Mouse (Mus musculus) thymus, postnatal 4 days (tissue): Measurements from ENCODE around the gene Ankrd63.
A peak's percentile ranks its signal among the peaks of the same experiment; 100 is the strongest.

Experiments used
- DNase-seq: peaks from one replicate; pipeline ENCODE4 v3.0.0; 2021

Ankrd63 gene

GRCm38 (mm10) chr2:118725511-118725910, 21.7 kb upstream of the Ankrd63 start:
- no peak for DNase-seq

DNA sequence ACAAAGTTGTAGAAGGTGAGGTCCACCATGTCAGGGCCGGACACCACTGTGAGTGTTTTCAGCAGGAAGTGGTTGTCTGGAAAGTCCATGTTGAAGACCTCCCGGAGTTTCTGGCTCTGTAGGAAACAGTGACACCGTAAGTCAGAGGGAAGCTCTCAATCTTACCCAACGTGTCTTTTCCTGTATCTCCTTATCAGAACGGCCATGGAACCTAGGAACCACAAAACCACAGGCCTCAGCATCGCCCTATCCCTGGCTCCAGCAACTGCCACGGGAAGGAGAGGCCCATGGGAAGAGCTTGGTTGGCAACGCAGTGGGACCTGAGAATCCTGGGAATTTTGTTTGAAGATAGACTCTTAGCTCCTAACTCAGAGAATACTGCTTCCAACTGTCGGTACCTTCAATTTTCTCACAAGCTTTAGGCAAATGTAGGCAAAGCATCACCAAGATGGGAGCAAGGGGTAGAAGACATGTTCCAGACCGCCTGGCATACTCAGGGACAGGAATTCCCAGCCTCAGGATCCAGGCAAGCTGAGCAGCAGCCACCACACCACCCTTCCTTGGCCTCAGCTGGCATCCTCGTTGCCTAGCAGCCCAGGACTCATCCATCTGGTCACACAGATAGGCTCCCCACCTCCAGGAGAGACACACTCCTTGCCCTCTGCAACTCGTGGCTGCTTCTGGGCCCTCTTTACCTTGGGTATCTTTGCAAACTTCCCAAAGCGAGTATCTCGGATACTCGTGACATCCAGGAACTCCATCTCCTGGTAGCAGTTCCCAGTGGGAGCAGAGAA, 20.1 kb upstream of the Ankrd63 start:
- DNase-seq = no peak

DNA sequence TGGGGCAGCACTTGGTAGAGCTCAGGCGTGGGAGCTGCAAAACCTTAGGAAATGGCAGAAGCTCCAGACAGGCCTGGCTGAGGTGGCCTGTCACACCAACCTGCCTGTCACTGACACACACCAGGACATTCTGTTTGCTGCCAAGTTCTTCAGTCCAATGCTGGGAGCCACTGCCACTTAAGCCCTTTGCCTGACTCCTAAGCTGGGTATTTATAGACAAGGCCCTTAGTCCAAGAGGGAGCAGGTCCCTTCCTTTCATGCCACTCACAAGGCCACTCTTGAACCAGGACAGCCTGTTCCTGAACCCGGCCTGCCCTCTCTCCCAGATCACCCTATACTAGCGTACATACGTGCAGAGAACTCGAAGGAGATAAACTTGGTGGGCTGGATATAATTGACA, 12.9 kb upstream of the Ankrd63 start:
- no peak for DNase-seq

DNA sequence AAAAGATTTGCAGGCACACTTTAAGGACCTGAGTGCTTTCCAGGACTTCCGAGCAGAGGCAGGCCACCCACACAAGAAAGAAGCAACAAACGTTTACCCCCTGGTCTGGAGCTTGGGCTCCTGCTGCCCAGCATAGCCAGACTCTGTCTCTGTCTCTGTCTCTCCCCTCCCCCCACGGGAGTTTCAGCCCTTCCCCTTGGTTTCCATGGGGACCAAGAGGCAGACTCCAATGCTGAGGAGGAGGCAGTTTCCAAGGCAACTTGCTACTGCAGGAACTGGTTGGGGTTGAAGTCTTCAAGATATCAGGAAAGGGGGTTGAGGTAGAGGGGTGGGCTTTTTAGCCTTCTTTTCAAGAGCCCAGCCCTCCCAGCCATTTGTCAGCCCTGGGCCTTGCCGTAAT, 10.5 kb upstream of the Ankrd63 start:
- DNase-seq = no peak

GRCm38 (mm10) chr2:118713631-118714030, 9.9 kb upstream of the Ankrd63 start:
- no peak for DNase-seq

GRCm38 (mm10) chr2:118711038-118711494, 7.3 kb upstream of the Ankrd63 start:
- DNase-seq = peak; percentile 68

DNA sequence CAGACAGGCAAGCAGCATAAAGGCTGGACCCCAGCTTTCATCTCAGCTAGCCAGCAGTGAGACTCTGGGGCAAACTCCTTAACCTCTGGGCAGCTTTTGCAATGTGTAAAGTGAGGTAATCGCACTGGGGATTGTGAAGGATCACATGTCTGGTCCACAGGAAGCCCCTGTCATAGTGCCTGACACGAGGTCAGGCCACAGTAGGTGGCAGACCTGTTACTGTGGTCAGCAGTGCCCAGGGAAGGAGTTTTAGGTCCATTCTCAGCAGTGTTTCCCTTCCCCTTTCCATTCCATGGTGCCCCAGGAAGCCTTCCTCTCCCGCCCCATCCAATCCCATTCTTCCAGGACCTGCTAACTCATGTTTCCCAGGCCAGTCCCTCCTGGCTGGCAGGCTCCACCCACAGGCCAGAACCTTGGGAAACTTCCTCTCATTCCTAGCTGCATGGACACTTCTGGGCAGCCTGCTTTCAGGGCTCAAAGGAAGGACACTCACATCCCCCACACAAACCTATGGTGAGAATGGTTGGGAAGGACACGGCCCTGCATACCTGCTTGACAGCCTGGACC, 6.0 kb upstream of the Ankrd63 start:
- no peak for DNase-seq

DNA sequence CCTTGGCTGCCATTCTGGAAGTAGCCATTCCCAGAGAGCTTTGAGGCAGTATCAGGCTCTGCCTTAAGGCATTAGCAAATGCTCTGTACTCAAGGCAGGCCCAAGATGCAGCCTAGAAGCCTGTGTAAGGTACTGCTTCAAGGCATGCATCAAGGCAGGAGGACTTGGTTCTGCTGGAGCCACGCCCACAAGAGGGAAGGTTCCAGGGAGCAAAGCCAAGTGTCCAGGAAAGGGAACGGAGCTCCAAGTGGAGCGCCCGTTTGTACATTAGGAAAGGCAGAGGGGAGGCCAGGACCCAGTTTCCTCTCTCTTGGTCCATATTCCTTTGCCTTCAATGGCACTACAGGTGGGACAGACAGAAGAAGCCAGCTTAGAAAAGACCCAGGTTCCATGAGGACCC, 4.7 kb upstream of the Ankrd63 start:
- DNase-seq = no peak

DNA sequence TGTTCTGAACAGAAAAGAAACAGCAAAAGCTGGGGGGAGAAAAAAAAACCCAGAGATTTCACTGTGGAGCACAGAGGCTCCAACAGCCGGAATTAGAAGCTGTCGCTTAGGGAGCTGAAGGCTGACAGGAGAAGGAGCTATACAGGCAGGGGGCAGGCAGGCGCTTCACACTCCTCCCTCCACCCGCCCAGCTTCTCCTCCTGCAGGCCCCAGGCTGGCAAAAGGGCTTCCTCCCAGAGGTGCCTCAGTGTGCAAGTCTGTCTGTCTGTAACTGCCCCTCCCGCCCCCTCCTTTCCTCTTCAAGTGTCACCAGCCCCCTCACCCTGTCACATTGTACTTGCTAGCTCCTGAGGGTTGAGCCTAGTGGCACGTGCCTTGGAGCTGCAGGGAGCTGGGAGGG, 2.7 kb upstream of the Ankrd63 start:
- DNase-seq = peak; percentile 38

DNA sequence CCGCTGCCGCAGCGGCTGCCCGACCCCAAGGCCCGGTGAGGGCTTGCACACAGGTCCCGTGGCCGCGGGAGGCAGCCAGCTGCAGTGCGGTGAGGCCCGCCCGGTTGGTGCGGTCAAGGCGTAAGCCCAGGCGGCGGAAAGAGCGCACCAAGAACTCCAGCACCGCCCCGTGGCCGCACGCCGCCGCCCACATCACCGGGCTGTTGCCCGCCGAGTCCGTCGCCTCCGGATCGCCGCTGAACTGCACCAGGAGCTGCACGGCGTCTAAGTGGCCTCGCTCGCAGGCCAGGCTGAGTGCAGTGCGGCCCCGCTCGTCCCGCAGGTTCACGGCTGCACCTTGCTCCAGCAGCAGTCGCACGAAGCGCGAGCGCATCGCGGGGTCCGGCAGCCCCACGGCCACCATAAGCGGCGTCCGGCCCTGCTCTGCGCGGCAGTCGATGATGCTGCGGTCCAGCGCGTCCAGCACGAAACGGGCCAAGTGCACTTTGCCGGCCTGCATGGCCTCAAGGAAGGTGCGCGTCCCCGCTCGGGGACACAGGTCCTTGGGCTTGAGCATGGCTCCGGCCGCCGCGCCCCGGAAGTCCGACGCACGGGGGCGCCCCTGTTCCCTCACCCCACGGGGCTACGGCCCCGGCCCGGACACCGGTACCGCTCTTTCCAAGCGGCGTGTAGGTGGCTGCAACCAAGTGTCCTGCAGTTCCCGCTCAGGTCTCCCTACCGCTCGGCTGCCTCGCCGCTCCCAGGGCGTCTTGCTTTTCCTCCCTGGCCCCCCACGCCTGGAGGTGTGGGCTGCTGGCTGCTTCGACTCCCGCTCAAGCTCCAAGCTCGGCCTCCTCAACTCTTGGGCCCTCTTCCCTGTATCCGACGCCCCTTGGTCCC, 641 bp downstream of the Ankrd63 start:
- peak; percentile 56 for DNase-seq

- DNase-seq = peak; percentile 33
These were observed 1.5 kb downstream of the Ankrd63 start for GRCm38 (mm10) chr2:118701971-118702882.

- no peak for DNase-seq
These were observed 2.6 kb downstream of the Ankrd63 start for GRCm38 (mm10) chr2:118701161-118701560.

- peak; percentile 91 for DNase-seq
These were observed 3.3 kb downstream of the Ankrd63 start for GRCm38 (mm10) chr2:118700179-118701062.

DNA sequence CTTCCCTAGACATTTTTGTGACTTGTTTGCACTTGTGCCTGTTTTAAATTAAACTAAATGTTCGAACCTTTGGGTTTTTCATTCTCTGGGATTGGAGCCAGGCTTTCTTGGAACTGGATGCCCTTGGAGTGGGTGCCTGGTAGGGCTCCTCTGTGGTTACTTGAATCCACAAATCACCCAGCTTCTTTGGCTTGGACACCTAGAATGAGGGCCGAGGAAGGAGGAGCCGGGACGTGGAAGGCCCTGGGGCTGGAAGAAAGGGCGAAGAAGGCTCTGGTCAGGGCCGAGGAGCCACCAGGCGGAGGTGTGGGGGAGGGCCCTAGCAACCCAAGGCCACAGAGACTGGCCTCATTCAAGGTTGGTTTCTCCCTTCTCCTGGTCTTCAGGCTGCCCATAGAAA, 5.8 kb downstream of the Ankrd63 start:
- DNase-seq = no peak

- DNase-seq = no peak
These were observed 6.4 kb downstream of the Ankrd63 start for GRCm38 (mm10) chr2:118697311-118697877.

DNA sequence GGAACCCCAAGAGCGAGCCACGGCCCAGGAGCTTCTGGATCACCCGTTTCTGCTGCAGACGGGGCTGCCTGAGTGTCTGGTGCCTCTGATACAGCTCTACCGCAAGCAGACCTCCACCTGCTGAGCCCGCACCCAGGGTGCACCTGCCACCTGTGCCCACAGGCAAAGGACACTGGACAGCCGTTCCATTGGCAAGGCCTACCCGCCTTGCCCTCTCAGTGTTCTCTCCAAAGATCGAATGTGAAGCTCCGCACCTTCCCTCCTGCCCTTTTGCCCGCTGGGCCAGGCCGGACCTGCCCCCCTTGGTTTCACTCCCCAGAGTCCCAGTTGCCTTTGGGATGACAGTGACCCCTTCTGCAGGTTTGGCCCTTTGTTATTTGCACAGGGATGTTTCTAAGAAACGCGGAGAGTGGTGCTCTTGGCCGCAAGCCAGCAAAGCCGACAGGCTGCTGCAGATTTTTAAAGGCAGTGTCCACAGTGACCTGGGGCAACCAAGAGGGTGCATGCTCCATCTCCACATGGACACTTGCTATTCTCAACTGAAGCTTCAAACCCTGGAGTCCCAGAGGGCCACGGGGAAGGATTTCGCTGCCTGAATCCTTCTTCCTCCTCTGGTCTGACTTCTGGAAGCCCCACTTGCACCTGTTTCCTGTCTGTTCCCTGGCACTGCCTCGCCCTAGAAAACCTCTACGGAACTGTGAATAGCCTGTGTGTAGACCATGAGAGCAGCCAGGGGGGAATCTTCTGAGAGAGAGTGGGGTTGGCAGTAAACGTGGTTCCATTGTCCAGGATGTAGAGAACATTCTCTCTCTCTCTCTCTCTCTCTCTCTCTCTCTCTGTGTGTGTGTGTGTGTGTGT, 7.1 kb downstream of the Ankrd63 start:
- DNase-seq = peak; percentile 43

DNA sequence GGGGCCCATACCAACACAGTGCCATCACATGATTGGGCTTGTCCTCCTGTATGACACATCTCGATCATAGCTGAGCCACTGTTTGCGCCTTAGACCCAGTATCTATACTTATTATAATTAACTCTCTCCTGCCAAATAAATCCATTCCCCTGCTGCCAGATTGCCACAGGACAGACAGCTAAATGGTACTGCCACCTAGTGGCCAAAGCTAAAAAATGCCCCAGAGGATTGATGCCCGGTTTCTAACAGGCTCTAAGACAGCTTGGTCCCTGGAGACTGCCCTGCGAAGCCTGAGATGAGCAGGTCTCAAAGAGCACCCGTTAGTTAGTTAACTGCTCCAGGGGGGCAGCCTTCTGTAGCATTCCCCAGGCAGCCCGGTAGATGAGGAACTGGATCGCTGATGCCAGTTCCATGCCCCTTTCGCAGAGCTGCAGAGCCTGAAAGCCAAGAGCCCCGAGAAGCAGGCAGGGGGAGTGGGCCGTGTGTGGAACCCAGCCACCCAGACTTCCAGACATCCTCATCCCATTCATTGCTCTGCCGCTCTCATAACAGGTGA, 8.0 kb downstream of the Ankrd63 start:
- DNase-seq = peak; percentile 62

DNA sequence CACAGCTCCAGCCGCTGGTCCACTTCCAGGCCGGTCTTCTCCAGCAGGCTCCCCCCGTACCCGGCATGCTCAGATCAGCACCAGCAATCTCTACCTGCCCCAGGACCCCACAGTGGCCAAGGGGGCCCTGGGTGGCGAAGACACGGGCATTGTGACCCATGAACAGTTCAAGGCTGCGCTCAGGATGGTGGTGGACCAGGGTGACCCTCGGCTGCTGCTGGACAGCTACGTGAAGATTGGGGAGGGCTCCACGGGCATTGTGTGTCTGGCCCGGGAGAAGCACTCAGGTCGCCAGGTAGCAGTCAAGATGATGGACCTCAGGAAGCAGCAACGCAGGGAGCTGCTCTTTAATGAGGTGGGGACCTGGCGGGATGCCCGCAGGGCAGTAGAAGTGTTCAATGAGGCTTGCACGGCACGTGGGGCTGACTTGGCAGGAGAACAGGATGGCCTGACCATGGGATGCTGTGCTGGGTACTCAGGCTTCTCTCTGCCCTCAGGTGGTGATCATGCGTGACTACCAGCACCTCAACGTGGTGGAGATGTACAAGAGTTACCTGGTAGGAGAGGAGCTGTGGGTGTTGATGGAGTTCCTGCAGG, 10.3 kb downstream of the Ankrd63 start:
- no peak for DNase-seq

DNA sequence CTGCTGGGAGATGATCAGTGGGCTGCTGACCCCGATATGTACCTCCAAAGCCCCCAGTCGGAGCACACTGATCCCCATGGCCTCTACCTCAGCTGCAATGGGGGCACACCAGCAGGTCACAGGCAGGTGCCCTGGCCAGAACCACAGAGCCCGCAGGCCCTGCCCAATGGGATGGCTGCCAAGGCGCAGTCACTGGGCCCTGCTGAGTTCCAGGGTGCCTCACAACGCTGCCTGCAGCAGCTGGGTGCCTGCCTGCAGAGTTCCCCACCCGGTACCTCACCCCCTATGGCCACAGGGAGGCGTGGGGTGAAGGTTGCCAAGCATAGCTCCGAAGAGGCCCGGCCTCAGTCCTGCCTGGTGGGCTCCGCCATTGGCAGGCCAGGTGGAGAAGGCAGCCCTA, 13.9 kb downstream of the Ankrd63 start:
- no peak for DNase-seq
